Mouse (Mus musculus): Measurements from ENCODE around the gene Usp42.

DNA sequence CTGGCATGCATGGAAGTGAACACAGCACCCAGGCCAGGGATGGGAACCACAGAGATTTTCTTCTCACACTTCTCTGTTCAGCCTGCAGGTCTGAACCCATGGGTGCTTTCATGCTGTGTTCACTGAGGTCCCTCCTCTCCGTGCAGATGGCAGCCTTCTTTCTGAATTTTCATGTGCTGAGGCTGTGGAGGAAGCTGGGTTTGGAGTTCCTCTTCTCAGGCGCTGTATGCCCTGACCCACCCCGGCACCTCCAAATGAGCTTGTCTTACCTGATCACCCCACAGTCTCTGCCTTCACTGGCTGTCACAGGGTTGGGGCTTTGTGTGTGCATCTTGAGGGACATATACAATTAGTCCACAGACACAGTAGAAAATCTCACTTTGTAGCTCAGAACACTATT is 44.5 kb downstream of the Usp42 start:
- TF ChIP-seq CTCF (conservative IDR thresholded peaks at IDR 0.05; ENCODE audit: insufficient read depth, insufficient read length, low read depth, low read length): no peak
- no peak for TF ChIP-seq POLR2A (IDR thresholded peaks at IDR 0.05; ENCODE audit: low read depth, low read length)
